Mouse (Mus musculus) MEL (cell line): ENCODE results near the gene Clstn3. TPM values are rescaled to one million over a fixed set of nuclear protein-coding genes. Genes with fewer than 3 reads are reported as not detected.

Experiments
- DNase-seq: peaks from one replicate; pipeline ENCODE4 v3.0.0; 2011; ENCODE audit warnings: low read depth, low spot score
- H3K27ac ChIP-seq: 2 replicates; pipeline ENCODE4 v1.5.1; 2012; ENCODE audit warnings: low read depth, mild to moderate bottlenecking, control low read depth, low read length, moderate library complexity; ENCODE audit not compliant: control insufficient read depth
- H3K27me3 ChIP-seq, 2 experiments: fragments of 150-350 bp in 1 of 2; sonication (generic) in 1 of 2; 2 replicates each; pipeline ENCODE4 v1.6.1; 2012; ENCODE audit warnings: low read length in 2 of 2, mild to moderate bottlenecking in 2 of 2, improper control_type of control experiment in 1 of 2, moderate library complexity in 1 of 2; ENCODE audit not compliant: insufficient read depth in 2 of 2, control insufficient read depth in 1 of 2
- H3K36me3 ChIP-seq, 2 experiments: 2 replicates each; pipeline ENCODE4 v1.6.1; 2012 to 2014; ENCODE audit warnings: low read length in 2 of 2, improper control_type of control experiment in 1 of 2, inconsistent platforms in 1 of 2, mild to moderate bottlenecking in 1 of 2; ENCODE audit not compliant: insufficient read depth in 2 of 2, control insufficient read depth in 1 of 2
- H3K4me1 ChIP-seq, 2 experiments: fragments of 150-350 bp in 1 of 2; sonication (generic) in 1 of 2; 2 replicates each; pipeline ENCODE4 v1.6.1; 2012; ENCODE audit warnings: low read length in 2 of 2, improper control_type of control experiment in 1 of 2, mild to moderate bottlenecking in 1 of 2; ENCODE audit not compliant: insufficient read depth in 2 of 2, control insufficient read depth in 1 of 2
- H3K4me3 ChIP-seq, 2 experiments: fragments of 150-350 bp in 1 of 2; sonication (generic) in 1 of 2; 2 replicates each; pipeline ENCODE4 v1.5.1; 2012; ENCODE audit warnings: low read depth in 2 of 2, low read length in 2 of 2, mild to moderate bottlenecking in 2 of 2, moderate library complexity in 2 of 2, control low read depth in 1 of 2, improper control_type of control experiment in 1 of 2; ENCODE audit not compliant: control insufficient read depth in 1 of 2, insufficient read depth in 1 of 2
- H3K79me2 ChIP-seq: 2 replicates; pipeline ENCODE4 v1.6.1; 2012; ENCODE audit warnings: mild to moderate bottlenecking, low read length, moderate library complexity; ENCODE audit not compliant: control insufficient read depth, poor library complexity, insufficient read depth
- H3K9ac ChIP-seq: 2 replicates; pipeline ENCODE4 v1.6.1; 2012; ENCODE audit warnings: low read depth, mild to moderate bottlenecking, control low read depth, low read length, moderate library complexity; ENCODE audit not compliant: control insufficient read depth, poor library complexity, severe bottlenecking
- H3K9me3 ChIP-seq: fragments of 150-350 bp; sonication (generic); replicated peaks from 2 replicates; pipeline ENCODE4 v1.6.1; 2012; ENCODE audit warnings: mild to moderate bottlenecking, low read length, improper control_type of control experiment, moderate library complexity; ENCODE audit not compliant: insufficient read depth
- CHD1 ChIP-seq: IDR thresholded peaks from 2 replicates; pipeline ENCODE4 v1.6.1; 2012; ENCODE audit warnings: low read depth, mild to moderate bottlenecking, inconsistent platforms, low read length, improper control_type of control experiment
- CTCF ChIP-seq, 3 experiments: IDR thresholded peaks in 2 of 3; conservative IDR thresholded peaks in 1 of 3; 2 replicates each; pipeline ENCODE4 v1.5.1; 2011 to 2012; ENCODE audit warnings: low read length in 3 of 3, low read depth in 2 of 3, mild to moderate bottlenecking in 2 of 3, improper control_type of control experiment in 1 of 3, inconsistent platforms in 1 of 3, mixed read lengths in 1 of 3, moderate library complexity in 1 of 3; ENCODE audit not compliant: control insufficient read depth in 1 of 3, insufficient read depth in 1 of 3, poor library complexity in 1 of 3, severe bottlenecking in 1 of 3
- ELF1 ChIP-seq: IDR thresholded peaks from 2 replicates; pipeline ENCODE4 v1.6.1; 2014; ENCODE audit warnings: low read depth, mild to moderate bottlenecking, inconsistent platforms, low read length, improper control_type of control experiment, moderate library complexity
- GABPA ChIP-seq: IDR thresholded peaks from 2 replicates; pipeline ENCODE4 v1.6.1; 2012; ENCODE audit warnings: low read depth, mild to moderate bottlenecking, inconsistent platforms, low read length, improper control_type of control experiment, moderate library complexity
- GATA1 ChIP-seq: IDR thresholded peaks from 2 replicates; pipeline ENCODE4 v1.6.1; 2011; ENCODE audit warnings: low read depth, low read length, improper control_type of control experiment
- HCFC1 ChIP-seq: IDR thresholded peaks from 2 replicates; pipeline ENCODE4 v1.6.1; 2012; ENCODE audit warnings: low read depth, mild to moderate bottlenecking, inconsistent platforms, low read length, improper control_type of control experiment, moderate library complexity
- KAT2A ChIP-seq: conservative IDR thresholded peaks from 2 replicates; pipeline ENCODE4 v1.6.1; 2012; ENCODE audit warnings: low read depth, low read length, improper control_type of control experiment, inconsistent platforms
- MAX ChIP-seq: IDR thresholded peaks from 2 replicates; pipeline ENCODE4 v1.6.1; 2011; ENCODE audit warnings: low read length, improper control_type of control experiment
- MAZ ChIP-seq: IDR thresholded peaks from 2 replicates; pipeline ENCODE4 v1.6.1; 2012; ENCODE audit warnings: low read depth, mild to moderate bottlenecking, inconsistent platforms, low read length, improper control_type of control experiment
- MEF2A ChIP-seq: IDR thresholded peaks from 2 replicates; pipeline ENCODE4 v1.6.1; 2014; ENCODE audit warnings: low read depth, mild to moderate bottlenecking, inconsistent platforms, low read length, improper control_type of control experiment; ENCODE audit not compliant: poor library complexity, insufficient replicate concordance, severe bottlenecking; ENCODE audit errors: extremely low read depth
- MYB ChIP-seq: IDR thresholded peaks from 2 replicates; pipeline ENCODE4 v1.6.1; 2011; ENCODE audit warnings: mild to moderate bottlenecking, low read depth, low read length, improper control_type of control experiment
- MYC ChIP-seq: IDR thresholded peaks from 2 replicates; pipeline ENCODE4 v1.6.1; 2011; ENCODE audit warnings: low read depth, mild to moderate bottlenecking, low read length, improper control_type of control experiment, moderate library complexity
- NELFE ChIP-seq: IDR thresholded peaks from 2 replicates; pipeline ENCODE4 v1.6.1; 2011; ENCODE audit warnings: low read depth, low read length, improper control_type of control experiment
- NRF1 ChIP-seq: IDR thresholded peaks from 2 replicates; pipeline ENCODE4 v1.6.1; 2014; ENCODE audit warnings: low read depth, mild to moderate bottlenecking, inconsistent platforms, low read length, improper control_type of control experiment, moderate library complexity; ENCODE audit not compliant: poor library complexity, insufficient read depth, severe bottlenecking
- POLR2A ChIP-seq, 2 experiments: IDR thresholded peaks; 2 replicates each; pipeline ENCODE4 v1.6.1; 2011 to 2012; ENCODE audit warnings: low read length in 2 of 2, mild to moderate bottlenecking in 2 of 2, control low read depth in 1 of 2, improper control_type of control experiment in 1 of 2, low read depth in 1 of 2, moderate library complexity in 1 of 2; ENCODE audit not compliant: control insufficient read depth in 1 of 2, insufficient read depth in 1 of 2, poor library complexity in 1 of 2
- POLR2AphosphoS5 ChIP-seq: IDR thresholded peaks from 2 replicates; pipeline ENCODE4 v1.6.1; 2012; ENCODE audit warnings: low read depth, borderline replicate concordance, mild to moderate bottlenecking, inconsistent platforms, low read length, moderate library complexity, mixed read lengths
- RCOR1 ChIP-seq: IDR thresholded peaks from 2 replicates; pipeline ENCODE4 v1.6.1; 2012; ENCODE audit warnings: low read depth, mild to moderate bottlenecking, inconsistent platforms, low read length, improper control_type of control experiment
- SIN3A ChIP-seq: IDR thresholded peaks from 2 replicates; pipeline ENCODE4 v1.6.1; 2012; ENCODE audit warnings: low read length, improper control_type of control experiment, inconsistent platforms
- SMC3 ChIP-seq: IDR thresholded peaks from 2 replicates; pipeline ENCODE4 v1.6.1; 2011; ENCODE audit warnings: low read depth, low read length, improper control_type of control experiment
- TAL1 ChIP-seq: IDR thresholded peaks from 2 replicates; pipeline ENCODE4 v1.6.1; 2012; ENCODE audit warnings: mild to moderate bottlenecking, inconsistent platforms, low read length, moderate library complexity, mixed read lengths
- TCF12 ChIP-seq: IDR thresholded peaks from 2 replicates; pipeline ENCODE4 v1.6.1; 2014; ENCODE audit warnings: low read depth, mild to moderate bottlenecking, inconsistent platforms, low read length, improper control_type of control experiment, moderate library complexity
- USF1 ChIP-seq: IDR thresholded peaks from 2 replicates; pipeline ENCODE4 v1.6.1; 2014; ENCODE audit warnings: low read depth, mild to moderate bottlenecking, inconsistent platforms, low read length, improper control_type of control experiment, moderate library complexity
- USF2 ChIP-seq, 2 experiments: IDR thresholded peaks; 2 replicates each; pipeline ENCODE4 v1.6.1; 2011 to 2012; ENCODE audit warnings: improper control_type of control experiment in 2 of 2, low read length in 2 of 2, borderline replicate concordance in 1 of 2, inconsistent platforms in 1 of 2, low read depth in 1 of 2, mild to moderate bottlenecking in 1 of 2; ENCODE audit not compliant: insufficient read depth in 1 of 2
- ZKSCAN1 ChIP-seq: IDR thresholded peaks from 2 replicates; pipeline ENCODE4 v1.6.1; 2012; ENCODE audit warnings: low read depth, mild to moderate bottlenecking, inconsistent platforms, low read length, improper control_type of control experiment, moderate library complexity
- ZMIZ1 ChIP-seq: IDR thresholded peaks from 2 replicates; pipeline ENCODE4 v1.6.1; 2012; ENCODE audit warnings: low read depth, mild to moderate bottlenecking, inconsistent platforms, low read length, improper control_type of control experiment, moderate library complexity
- ZNF384 ChIP-seq: IDR thresholded peaks from 2 replicates; pipeline ENCODE4 v1.6.1; 2012; ENCODE audit warnings: low read depth, mild to moderate bottlenecking, inconsistent platforms, low read length, improper control_type of control experiment
- polyA plus RNA-seq, 2 experiments: library from polyadenylated mRNA; stranded (reverse) in 1 of 2; unstranded in 1 of 2; fragments of >175 nt in 1 of 2; fragments of >200 nt in 1 of 2; gene quantifications; 2 replicates each; pipeline versions ENCODE4 v1.2.1 to v1.2.4; 2012; ENCODE audit warnings: low replicate concordance in 2 of 2, low read depth in 1 of 2; ENCODE audit not compliant: insufficient read length in 2 of 2, insufficient read depth in 1 of 2, missing spikeins in 1 of 2
- total RNA-seq: library from RNA; depleted of rRNA; stranded (reverse); fragments of 300-350 nt; gene quantifications from 2 replicates; pipeline ENCODE4 v1.2.3, GENCODE M21; 2012

Gene Clstn3
- total and polyA plus RNA-seq, 3 experiments = 51.3 to 59.8 TPM; not detected in 1

DNA sequence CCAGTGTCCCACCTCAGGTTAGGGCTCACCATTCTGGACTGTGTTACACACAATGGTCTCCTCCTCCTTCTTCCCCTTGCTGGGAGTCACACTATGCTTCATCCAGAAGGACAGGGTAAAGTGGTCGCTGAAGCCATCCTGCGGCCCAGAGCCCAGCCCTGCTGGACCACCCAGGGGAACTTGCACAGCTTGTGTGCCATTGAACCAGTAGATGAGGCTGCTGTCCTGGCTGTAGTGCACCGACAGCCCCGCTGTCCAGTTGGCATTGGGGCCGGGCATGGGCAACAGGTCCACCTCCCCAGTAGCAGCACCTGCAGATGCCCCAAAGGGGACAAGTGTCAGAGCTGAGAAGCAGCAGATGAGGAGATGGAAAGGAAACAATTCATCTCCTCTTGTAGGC, 6.8 kb downstream of the Clstn3 start:
- Histone ChIP-seq H3K27me3 (no peaks in the 10 kb centered on the region), H3K27ac (no peak overlapping the region), H3K79me2 (peaks cover under 1% of the 10 kb centered on the region; the same call in 1 of the 2 replicates), H3K4me3 (no peak overlapping the region), H3K9ac (no peak overlapping the region), H3K36me3 (peaks cover 2 to 13% of the 10 kb centered on the region in 2 experiments; a peak in 3 of 4 replicates), H3K4me1 (peaks cover 4 to 16% of the 10 kb centered on the region in 2 experiments), H3K9me3 (no peaks in the 10 kb centered on the region)
- DNase-seq = no peak
- TF ChIP-seq KAT2A (no peak), TCF12 (no peak), POLR2A (IDR thresholded peaks at IDR 0.05; ENCODE audit: control insufficient read depth in 1 of 2, insufficient read depth in 1 of 2, low read depth in 1 of 2, low read length in 2 of 2, poor library complexity in 1 of 2) (no peak), NRF1 (no peak), CTCF (IDR thresholded peaks at IDR 0.05 in 2 of 3, conservative IDR thresholded peaks at IDR 0.05 in 1 of 3; ENCODE audit: control insufficient read depth in 1 of 3, insufficient read depth in 1 of 3, low read depth in 2 of 3, low read length in 3 of 3, poor library complexity in 1 of 3, severe bottlenecking in 1 of 3) (no peak), MYC (no peak), MYB (no peak), MAZ (no peak), NELFE (no peak), GATA1 (no peak), POLR2AphosphoS5 (no peak)

DNA sequence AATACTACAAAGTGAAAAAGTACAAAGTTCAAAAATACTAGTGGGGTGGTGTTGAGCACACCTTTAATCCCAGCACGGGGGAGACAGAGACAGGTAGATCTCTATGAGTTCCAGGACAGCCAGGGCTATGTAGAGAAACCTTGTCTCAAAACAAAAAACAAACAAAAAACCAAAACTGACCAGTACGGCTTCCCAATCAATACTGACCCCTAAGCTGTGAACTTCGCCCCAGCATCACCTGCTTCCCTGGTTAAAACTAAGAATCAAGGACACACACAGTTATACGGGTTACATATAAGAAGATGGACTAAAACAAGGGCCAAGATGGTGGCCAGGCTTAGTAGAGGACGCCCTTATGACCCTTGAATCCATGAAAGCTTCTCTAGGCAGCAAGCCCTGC, 8.4 kb downstream of the Clstn3 start:
- no peak overlapping the region for H3K9ac ChIP-seq
- peaks cover 4 to 20% of the 10 kb centered on the region in 2 experiments for H3K4me1 ChIP-seq
- no peaks in the 10 kb centered on the region for H3K9me3 ChIP-seq
- no peak overlapping the region for H3K4me3 ChIP-seq
- peaks cover 2 to 15% of the 10 kb centered on the region in 2 experiments; a peak in 3 of 4 replicates for H3K36me3 ChIP-seq
- no peaks in the 10 kb centered on the region for H3K79me2 ChIP-seq
- H3K27ac ChIP-seq = no peak overlapping the region
- no peaks in the 10 kb centered on the region for H3K27me3 ChIP-seq
- TF ChIP-seq CHD1 (no peak), SIN3A (no peak), RCOR1 (no peak), MAX (no peak), ZMIZ1 (no peak), MEF2A (no peak), ZNF384 (no peak), USF1 (no peak), CTCF (IDR thresholded peaks at IDR 0.05 in 2 of 3, conservative IDR thresholded peaks at IDR 0.05 in 1 of 3; ENCODE audit: control insufficient read depth in 1 of 3, insufficient read depth in 1 of 3, low read depth in 2 of 3, low read length in 3 of 3, poor library complexity in 1 of 3, severe bottlenecking in 1 of 3) (no peak), ELF1 (no peak), GABPA (no peak), ZKSCAN1 (no peak), TAL1 (no peak), USF2 (IDR thresholded peaks at IDR 0.05; ENCODE audit: borderline replicate concordance in 1 of 2, insufficient read depth in 1 of 2, low read depth in 1 of 2, low read length in 2 of 2) (no peak), POLR2AphosphoS5 (no peak), HCFC1 (no peak), SMC3 (no peak)
- DNase-seq = no peak
